Mouse (Mus musculus) neutrophil, adult 5-6 weeks (primary cell): Measurements from ENCODE around the gene Wdr60. TPM values are rescaled to one million over a fixed set of nuclear protein-coding genes. Genes with fewer than 3 reads are reported as not detected.
"Not testable (repeated sequence)": the region's sequence is repeated elsewhere in the genome, so short reads cannot be mapped to it uniquely, and the experiment has no call there.

Experiments used
- ATAC-seq: fragments of 151-379, 151-347 bp; 2 replicates; pipeline ENCODE4 v1.8.0; 2017; ENCODE audit warnings: mild to moderate bottlenecking, moderate TSS enrichment; ENCODE audit not compliant: insufficient number of reproducible peaks, poor library complexity, low FRiP score, severe bottlenecking; ENCODE audit errors: extremely low read depth
- total RNA-seq: library from RNA; stranded (forward); fragments of 200-1000 nt; gene quantifications from 2 replicates; pipeline ENCODE4 v1.2.3, GENCODE M21; 2017

Wdr60 gene
- 0.74 and 1.6 TPM in 2 replicates for total RNA-seq

DNA sequence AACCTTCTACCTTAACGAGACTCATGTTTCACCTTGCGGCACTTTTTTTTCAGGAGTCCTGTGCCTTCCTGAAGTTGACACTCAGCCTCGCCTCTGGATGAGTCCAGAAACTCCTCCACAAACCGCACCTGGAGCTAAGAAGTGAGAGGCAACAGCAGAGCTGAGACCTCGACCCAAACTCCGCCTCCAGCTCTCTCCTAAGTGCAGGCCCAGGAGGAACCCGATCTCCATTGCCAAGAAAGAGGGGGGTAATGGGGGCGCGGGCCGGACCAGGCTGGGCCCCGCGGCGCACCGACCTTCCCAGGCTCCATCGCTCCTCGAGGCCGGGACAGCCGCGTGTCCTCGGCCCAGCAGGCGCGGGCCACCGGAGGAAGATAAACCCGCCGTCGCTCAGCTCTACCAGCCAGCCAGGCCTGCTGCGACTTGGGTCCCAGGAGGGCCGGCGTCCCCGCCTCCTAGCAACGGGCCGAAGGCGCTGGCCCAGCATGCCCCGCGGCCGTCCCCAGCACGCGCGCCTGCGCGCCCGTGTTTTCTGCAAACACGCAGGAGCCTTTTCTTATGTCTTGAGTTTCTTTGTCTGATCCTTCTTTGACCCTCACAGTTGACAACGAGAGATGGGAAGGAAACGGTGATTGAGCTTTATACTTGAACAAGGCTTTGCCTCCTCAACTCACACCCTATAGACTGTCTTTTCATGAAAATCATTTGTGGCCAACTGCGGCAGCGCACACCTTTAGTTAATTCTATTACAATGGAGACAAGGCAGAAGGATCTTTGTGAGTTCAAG lies at the start of gene Wdr60:
Gene Wdr60, minus strand, starts transcription at position 468 of the 787 bp plus-strand sequence.
- peak; percentile 84 for ATAC-seq

DNA sequence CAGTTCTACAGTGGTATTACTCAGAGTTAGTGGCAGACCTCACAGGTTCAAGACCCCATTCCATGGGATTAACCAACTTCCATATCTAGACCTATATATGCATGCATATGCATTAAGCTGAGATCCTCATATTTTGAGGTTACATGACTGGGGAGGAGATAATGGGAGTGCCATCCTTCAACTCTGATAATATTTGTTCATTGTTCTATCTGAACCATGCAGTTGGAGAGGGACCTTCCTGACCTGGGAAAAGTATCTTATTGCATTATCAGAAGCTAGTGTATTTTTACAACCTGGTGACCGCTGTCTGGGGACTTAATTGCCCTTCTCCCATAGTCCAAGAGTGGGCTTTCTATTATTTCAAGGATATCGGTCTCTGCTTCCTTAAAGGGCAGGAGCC lies 45.8 kb upstream of the Wdr60 start:
- ATAC-seq = no peak

DNA sequence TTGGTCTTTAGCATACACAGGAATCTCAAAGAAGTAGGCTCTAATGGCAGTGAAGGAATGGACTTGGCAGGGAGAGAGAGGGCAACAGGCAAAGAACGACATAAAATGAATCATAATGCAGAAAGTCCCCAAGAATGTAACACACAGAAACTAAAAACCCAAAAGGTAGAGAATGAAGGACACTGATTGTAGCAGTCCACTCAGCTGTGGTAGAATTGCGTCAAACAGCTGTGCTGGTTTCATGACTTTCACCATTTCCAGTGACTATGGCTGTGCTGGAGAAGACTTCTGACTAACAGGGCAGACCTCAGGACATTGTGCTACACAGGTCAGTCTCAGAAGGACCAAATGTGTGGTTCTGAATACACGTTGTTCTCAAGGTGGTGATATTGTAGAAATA lies 45.0 kb upstream of the Wdr60 start:
- ATAC-seq = no peak

DNA sequence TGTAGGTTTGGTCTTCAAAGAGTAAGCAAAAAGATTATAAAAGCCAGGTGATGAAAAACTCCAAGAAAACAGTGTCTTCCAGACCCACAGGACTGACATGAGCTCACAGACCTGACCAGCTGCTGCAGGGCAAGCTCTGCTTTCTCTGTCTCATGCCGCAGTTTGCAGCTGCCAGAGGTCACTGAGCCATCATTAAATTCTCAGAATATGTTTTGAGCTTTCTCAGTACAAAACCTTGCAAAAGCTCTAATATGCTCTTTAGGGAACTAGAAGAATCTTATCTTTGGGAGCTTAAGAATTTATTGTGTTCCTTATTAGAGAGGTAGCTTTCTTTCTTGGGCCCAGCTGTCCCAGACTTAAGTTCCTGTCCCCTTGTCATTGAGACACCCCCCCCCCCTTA lies 43.2 kb upstream of the Wdr60 start:
- no peak for ATAC-seq

DNA sequence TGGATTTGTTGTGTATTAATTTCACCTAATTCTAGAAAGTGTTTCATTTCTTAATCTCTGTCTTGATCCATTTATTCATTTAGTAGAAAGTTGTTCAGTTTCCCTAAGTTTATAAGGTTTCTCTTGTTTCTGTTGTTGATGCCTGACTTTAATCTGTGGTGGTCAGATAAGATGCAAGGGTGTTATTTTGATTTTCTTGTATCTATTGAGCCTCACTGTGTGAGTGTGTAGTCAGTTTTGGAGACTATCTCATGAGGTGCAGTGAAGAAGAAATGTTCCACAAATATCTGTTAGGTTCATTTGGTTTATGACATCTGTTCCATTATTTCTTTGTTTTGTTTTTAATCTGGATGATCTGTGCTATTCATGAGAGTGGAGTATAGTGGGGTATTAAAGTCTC lies 39.4 kb upstream of the Wdr60 start:
- ATAC-seq = no peak

DNA sequence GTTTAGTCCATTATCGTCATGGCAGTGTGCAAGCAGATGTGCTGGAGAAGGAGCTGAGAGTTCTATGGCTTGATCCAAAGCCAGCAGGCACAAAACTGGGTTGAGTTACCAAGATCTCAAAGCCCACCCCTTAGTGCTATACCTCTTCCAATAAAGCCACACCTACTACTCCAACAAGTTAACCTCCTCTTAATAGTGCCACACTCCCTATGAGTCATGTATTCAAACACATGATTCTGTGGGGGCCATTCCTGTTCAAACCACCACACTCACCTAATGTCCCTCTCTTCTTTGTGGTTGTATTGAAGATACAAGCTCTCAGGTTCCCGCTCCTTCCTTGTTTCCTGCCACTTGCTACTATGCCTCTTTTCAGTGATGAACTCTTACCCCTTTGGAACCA lies 37.1 kb upstream of the Wdr60 start:
- ATAC-seq = no peak

DNA sequence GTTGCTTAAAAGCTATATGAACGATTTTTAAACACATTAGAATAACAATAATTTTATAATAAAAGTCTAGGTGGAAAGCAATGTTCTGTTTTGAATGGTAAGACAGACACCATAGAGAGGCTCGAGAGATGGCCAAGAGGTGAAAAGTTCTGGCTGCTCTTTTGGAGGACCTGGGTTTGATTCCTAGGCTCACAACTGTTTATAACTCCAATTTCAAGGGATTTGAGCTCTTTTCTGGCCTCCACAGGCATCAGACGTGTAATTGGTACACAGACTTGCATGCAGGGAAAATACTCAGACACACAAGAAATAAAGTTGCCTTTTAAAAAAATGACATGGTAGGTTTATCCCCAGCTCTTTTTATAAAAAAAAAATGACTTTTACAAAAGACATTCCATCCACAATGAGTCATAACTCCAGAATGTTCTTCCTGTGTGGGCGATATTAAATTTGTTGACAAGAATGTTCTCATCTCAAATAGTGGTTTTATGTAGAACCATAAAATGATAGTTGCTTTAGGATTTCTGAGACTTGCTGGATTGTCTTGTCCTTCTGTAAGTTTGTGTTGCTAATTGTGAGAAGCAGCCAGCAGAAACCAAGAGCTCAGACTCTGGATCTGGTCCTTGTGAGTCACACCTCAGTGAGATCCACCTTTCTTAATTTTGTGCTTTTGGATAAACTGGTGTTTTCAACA lies 30.9 kb upstream of the Wdr60 start:
- ATAC-seq = no peak

DNA sequence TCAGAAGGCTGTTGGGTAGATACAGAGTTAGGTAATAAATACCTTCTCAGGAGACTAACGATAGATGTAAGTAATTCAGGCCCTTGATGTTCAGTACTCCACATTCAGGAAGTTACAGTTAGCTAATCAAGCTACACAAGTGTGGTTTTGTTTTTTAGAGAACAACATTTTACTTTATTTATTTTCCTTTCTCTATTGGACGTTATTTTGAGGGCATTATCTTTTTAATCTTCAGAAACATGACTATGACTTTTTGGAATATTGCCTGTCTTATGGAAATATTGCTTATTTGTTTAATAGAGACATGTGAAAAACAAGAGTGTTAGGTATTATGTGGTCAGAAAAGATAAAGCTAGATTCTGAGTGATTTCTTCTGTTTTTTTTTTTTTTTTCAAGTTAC lies 30.4 kb upstream of the Wdr60 start:
- ATAC-seq = no peak

DNA sequence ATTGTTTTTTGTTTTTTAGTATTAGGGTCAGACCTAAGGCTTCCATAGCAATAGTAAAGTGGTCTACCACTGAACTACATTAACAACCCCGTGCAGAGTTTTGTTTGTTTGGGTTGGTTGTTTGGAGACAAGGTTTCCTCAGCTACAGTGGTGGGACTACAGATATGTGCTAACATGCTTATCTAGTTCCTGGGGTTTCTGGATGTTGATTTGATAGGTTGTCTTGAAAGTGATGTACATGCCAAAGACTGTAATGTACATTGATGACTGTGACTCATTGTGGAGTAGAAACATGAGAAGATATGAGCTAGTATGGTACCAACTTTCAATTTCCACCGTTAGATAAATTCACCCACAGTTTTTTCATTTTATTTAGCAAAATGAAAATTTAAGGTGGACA lies 20.7 kb upstream of the Wdr60 start:
- no peak for ATAC-seq

DNA sequence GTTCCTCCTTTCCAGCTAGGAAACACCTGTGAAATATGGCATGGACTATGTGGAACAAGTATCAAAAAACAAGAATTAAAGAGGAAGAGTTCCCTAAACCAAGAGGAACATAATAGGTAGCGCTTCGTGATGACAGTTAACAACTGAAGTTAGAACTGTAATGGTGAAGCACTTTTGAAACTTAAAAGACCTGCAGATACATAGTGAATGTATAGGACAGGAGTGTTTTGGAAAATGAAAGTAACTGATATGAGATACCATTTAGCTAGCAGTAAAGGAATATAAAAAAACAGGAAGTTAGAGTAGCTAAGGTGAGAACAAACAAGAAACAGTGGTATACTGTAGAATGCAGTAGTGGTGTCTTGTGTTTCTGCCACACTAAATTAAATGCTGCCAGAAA lies 20.0 kb upstream of the Wdr60 start:
- ATAC-seq = no peak

DNA sequence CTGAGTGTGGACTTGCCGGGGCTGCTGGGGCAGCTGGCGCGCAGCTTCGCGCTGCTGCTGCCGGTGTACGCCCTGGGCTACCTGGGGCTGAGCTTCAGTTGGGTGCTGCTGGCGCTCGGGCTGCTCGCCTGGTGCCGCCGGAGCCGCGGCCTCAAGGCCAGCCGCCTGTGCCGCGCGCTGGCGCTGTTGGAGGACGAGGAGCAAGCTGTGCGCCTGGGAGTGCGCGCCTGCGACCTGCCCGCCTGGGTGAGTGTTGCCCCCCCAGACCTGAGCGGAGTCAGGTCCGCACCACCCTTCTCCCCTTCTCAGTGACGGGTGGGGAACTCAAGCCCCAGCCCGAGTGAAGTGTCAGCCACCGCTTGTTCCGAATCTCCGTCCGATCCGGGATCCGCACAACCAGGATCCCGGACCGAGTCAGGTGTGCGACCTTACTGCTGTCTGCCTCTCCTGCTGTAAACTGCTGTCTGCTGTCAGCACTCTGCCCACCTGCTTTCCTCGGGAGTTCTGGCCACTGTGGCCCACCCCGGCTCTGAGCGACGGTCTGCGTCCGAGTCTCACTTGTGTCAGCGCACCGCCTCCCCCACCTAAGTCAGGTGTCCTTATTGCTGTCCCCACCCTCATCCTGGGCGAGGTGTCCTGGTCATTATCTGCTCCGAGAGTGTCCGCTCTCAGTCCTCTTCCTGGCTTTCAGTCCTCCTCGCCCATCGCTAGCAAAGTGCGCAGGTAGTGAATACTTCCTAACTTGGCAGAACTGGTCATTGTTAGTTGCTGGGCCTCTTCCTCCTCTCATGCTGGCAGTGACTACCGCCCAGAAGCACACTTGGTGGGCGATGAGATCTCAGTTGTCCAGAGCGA lies 18.8 kb upstream of the Wdr60 start:
- peak; percentile 7; the same call in 1 of the 2 replicates for ATAC-seq

DNA sequence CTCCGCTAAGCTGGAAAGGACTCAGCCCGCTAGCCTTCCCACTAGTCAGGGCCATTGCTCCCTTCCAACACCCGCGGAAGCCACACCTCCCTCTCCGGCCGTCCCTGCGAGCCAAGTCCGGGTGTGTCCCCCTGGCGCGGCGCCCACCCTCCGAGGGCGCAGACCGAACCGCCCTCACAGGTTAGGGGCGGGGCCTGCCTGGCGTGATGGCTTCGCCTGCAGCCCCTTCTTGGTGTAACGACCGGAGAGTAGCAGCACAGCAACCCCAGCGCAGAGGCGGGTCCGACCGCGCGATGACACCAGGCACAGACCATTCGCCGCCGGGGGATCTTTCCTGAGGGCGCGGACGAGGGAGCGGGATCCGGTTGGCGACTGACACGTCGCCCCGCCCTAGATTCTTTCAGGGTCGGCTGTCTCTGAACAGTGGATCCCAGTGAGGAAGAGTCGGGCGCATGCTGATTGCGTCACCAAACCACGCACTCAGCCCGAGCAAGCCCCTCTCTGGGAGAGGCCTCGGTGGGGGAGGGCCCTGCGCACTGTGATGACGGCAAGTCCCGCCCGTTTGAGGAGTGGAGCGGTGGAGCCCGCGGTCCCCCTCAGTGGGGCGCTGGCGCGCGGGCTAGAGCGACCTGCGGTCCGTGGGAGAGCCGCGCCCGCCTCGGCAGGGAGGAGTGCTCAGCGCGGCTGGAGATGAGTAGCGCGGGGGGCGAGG lies 18.0 kb upstream of the Wdr60 start, which contains the start of gene Esyt2:
Gene Esyt2, plus strand, starts transcription at position 544 of the 712 bp plus-strand sequence.
- ATAC-seq = peak; percentile 92

DNA sequence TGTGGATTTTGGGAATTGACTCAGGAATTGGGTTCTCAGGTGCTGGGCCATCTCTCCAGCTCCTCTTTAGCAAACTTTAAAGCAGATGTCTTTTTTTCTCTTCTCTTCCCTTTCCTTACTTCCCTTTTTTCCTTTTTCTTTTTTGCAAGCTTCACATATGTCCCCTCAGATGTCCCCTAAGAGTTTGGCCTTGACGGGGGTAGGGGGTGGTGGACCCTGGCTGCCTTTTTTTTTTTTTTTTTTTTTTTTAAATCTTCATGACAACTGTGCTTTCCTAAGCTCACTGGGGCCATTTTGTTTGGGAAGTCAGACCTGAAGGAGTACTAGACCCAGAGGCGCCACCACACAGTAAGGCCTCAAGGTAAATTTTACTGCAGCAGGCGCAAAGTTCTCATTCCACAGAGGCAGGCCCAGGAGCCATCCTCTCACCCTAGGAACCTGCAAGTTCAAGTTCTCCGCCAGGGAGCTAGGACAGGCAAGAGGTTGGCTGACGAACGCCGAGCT lies 17.4 kb upstream of the Wdr60 start:
- ATAC-seq = no peak

DNA sequence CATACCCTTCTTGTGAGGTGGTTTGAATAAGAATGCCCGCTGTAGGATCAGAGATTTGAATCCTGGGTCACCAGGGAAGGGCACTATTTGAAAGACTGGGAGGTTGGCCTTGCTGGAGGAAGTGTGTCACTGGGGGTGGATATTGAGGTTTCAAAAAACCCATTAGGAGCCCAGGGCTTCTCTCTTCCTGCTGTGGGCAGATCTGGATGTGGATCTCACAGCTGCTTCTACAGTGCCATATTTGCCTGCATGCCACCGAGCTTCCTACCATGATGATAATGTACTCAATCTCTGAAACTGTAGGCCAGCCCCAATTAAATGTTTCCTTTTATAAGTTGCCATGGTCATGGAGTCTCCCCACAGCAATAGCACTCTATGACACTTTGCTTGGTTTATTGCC lies 16.4 kb upstream of the Wdr60 start:
- no peak for ATAC-seq

DNA sequence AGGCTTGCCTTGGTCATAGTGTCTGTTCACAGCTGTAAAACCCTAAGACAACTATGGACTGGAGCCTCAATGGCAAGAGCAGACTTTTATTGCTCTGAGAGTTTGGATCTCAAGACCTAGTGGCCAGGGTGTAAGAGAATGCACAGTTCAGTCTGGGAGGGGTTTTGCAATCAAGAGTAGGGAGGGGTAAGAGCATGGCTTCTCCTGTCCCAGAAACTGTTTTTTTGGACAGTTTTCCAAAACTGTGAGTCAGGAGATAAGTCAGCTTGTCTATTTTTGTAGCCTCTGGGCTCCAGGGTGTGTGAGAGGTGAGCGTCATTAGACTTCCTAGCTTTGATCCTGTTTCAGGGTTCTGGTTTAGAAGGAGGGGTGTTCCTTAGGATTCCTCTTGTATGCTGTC lies 15.7 kb upstream of the Wdr60 start:
- ATAC-seq = no peak

DNA sequence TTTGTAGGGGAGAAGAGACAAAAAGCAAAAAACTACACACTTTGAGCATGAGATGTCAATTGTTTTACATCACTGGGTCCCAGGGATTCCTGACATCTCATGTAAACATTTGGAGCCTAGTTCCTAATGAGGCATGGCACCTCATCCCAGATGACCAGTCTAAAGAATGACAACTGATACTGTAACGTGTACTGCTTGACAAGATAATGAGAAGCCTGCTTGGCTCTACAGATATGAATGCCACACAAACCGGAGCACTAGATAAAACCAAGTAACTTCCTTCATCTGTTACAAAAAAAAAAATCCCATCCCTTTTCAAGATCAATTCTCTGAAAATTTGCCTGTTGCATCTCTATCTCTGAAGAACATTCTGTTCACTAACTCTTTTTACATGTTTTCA lies 14.1 kb upstream of the Wdr60 start:
- ATAC-seq = no peak

DNA sequence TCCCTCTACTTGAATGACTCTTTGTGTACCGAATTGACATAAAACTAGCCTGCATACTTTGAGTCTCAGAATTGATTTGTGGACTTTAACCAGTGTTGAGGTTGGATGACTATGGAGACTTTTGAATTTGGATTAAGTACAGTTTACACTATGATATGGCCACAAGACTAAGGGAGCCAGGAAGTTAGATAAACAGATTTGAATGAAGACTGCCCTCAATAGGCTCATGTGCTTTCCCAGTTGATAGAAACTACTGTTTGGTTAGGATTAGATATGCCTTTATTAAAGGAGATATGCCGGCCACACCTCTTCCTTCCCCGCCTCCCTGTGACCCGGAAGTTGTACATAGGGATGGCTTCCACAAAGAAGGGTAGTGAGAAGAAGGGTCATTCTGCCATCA lies 12.8 kb upstream of the Wdr60 start:
- ATAC-seq = no peak

DNA sequence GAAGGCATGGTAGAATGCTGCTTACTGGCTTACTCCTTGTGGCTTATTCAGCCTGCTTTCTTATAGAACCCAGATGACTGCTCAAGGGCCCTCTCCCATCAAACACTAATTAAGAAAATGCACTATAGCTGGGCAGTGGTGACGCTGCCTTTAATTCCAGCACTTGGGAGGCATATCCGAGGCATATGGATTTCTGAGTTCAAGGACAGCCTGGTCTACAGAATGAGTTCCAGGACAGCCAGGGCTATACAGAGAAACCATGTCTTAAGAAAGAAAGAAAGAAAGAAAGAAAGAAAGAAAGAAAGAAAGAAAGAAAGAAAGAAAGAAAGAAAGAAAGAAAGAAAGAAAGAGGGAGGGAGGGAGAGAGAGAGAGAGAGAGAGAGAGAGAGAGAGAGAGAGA lies 12.3 kb upstream of the Wdr60 start, which contains the start of gene Gm11027:
Gene Gm11027, plus strand, starts transcription at position 301 of the 400 bp plus-strand sequence.
- ATAC-seq = not testable (repeated sequence)

DNA sequence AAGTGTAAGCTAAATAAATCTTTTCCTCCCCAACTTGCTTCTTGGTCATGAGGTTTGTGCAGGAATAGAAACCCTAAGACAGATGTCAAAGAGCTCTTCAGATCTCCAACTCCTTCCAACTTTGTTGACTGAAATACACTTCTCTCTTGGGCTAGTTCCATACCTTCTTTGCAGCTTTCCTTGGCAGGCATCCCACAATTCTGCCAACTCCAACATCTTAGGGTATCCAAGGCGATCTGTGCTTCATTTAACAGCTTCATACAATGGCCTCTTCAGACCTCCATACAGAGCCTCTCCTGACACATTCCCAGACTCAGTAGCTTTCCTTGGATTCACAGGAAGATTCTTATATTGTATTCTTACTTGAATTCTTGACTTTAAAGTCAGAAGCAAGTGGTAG lies 10.9 kb upstream of the Wdr60 start:
- ATAC-seq = no peak
